Mouse (Mus musculus): ENCODE data around the gene Fnbp4. TPM values are rescaled to one million over a fixed set of nuclear protein-coding genes. Genes with fewer than 3 reads are reported as not detected.

The Fnbp4 gene
- total and polyA plus RNA-seq, 3 experiments = 33.6 to 74.0 (median 48.8) TPM

- H3K36me3 ChIP-seq (replicated peaks in 1 of 2; ENCODE audit: control insufficient read depth in 1 of 2, insufficient read depth in 1 of 2, low read length in 1 of 2) = no peaks in the 10 kb centered on the region
- TF ChIP-seq KAT2A (IDR thresholded peaks at IDR 0.05; ENCODE audit: insufficient replicate concordance, low read length) (no peak), MXI1 (IDR thresholded peaks at IDR 0.05; ENCODE audit: low read depth, low read length) (no peak), NELFE (IDR thresholded peaks at IDR 0.05; ENCODE audit: low read depth, low read length) (no peak), USF1 (IDR thresholded peaks at IDR 0.05; ENCODE audit: low read depth, low read length) (no peak), EP300 (IDR thresholded peaks at IDR 0.05; ENCODE audit: low read length) (no peak)
- in situ Hi-C loops (cut with MboI; ENCODE audit: low pct_ligation_motif_present, low pct_unique_long_range_greater_than_20kb, low sequenced_read_pairs) = no loop called here
- no peak overlapping the region for H3K4me2 ChIP-seq (ENCODE audit: insufficient read depth, low read depth, poor library complexity, severe bottlenecking)
- peaks cover 3 to 12% of the 10 kb centered on the region in 2 experiments for H3K4me1 ChIP-seq (ENCODE audit: control insufficient read depth in 1 of 2, insufficient read depth in 2 of 2)
- H3K9ac ChIP-seq (ENCODE audit: insufficient read depth, low read depth) = no peak overlapping the region
- no peaks in the 10 kb centered on the region for H3K79me2 ChIP-seq (replicated peaks; ENCODE audit: control insufficient read depth, extremely low read depth, insufficient read depth, poor library complexity, severe bottlenecking)
- no peaks in the 10 kb centered on the region for H3K27me3 ChIP-seq (replicated peaks)
- no peak overlapping the region for H3K27ac ChIP-seq (ENCODE audit: insufficient read depth, low read depth)
- DNase-seq (ENCODE audit: extremely low read depth) = no peak
- dilution Hi-C loops (cut with MboI; ENCODE audit: extremely low pct_ligation_motif_present, extremely low pct_unique_long_range_greater_than_20kb, low sequenced_read_pairs) = no loop called here
- H3K9me3 ChIP-seq (replicated peaks; ENCODE audit: low read length) = peaks cover 6% of the 10 kb centered on the region
- H3K4me3 ChIP-seq (replicated peaks in 1 of 3; ENCODE audit: low read depth in 2 of 3, low read length in 2 of 3, poor library complexity in 1 of 3) = no peak overlapping the region
Observed at GRCm38 (mm10) chr2:90825515-90826172, 80.5 kb downstream of the Fnbp4 start.

- dilution Hi-C loops (cut with MboI; ENCODE audit: extremely low pct_ligation_motif_present, extremely low pct_unique_long_range_greater_than_20kb, low sequenced_read_pairs) (no loop called here), in situ Hi-C loops (cut with MboI; ENCODE audit: low pct_ligation_motif_present, low pct_unique_long_range_greater_than_20kb, low sequenced_read_pairs) (no loop called here)
- Histone ChIP-seq H3K27ac (ENCODE audit: insufficient read depth, low read depth) (no peak overlapping the region), H3K9ac (ENCODE audit: insufficient read depth, low read depth) (no peak overlapping the region), H3K4me1 (ENCODE audit: control insufficient read depth in 1 of 2, insufficient read depth in 2 of 2) (peaks cover 0 to 6% of the 10 kb centered on the region in 2 experiments; a peak in 3 of 4 replicates), H3K79me2 (replicated peaks; ENCODE audit: control insufficient read depth, extremely low read depth, insufficient read depth, poor library complexity, severe bottlenecking) (no peaks in the 10 kb centered on the region), H3K4me2 (ENCODE audit: insufficient read depth, low read depth, poor library complexity, severe bottlenecking) (no peak overlapping the region), H3K36me3 (replicated peaks in 1 of 2; ENCODE audit: control insufficient read depth in 1 of 2, insufficient read depth in 1 of 2, low read length in 1 of 2) (no peaks in the 10 kb centered on the region), H3K9me3 (replicated peaks; ENCODE audit: low read length) (no peaks in the 10 kb centered on the region), H3K4me3 (replicated peaks in 1 of 3; ENCODE audit: low read depth in 2 of 3, low read length in 2 of 3, poor library complexity in 1 of 3) (no peak overlapping the region), H3K27me3 (replicated peaks) (no peaks in the 10 kb centered on the region)
- TF ChIP-seq BHLHE40 (IDR thresholded peaks at IDR 0.05; ENCODE audit: low read depth, low read length) (no peak), ZKSCAN1 (IDR thresholded peaks at IDR 0.05; ENCODE audit: borderline replicate concordance, low read depth, low read length) (no peak), RCOR1 (conservative IDR thresholded peaks at IDR 0.05; ENCODE audit: low read depth, low read length) (no peak), TBP (conservative IDR thresholded peaks at IDR 0.05; ENCODE audit: low read depth, low read length) (no peak), RAD21 (IDR thresholded peaks at IDR 0.05; ENCODE audit: low read depth, low read length) (no peak), NRF1 (IDR thresholded peaks at IDR 0.05; ENCODE audit: low read depth, low read length) (no peak), SIN3A (IDR thresholded peaks at IDR 0.05; ENCODE audit: low read length) (no peak), PAX5 (IDR thresholded peaks at IDR 0.05; ENCODE audit: low read length) (no peak), ELF1 (IDR thresholded peaks at IDR 0.05; ENCODE audit: low read depth, low read length) (no peak), EP300 (IDR thresholded peaks at IDR 0.05; ENCODE audit: low read length) (no peak), TCF12 (IDR thresholded peaks at IDR 0.05; ENCODE audit: low read depth, low read length) (no peak), ETS1 (conservative IDR thresholded peaks at IDR 0.05; ENCODE audit: low read depth, low read length) (no peak), MAX (IDR thresholded peaks at IDR 0.05; ENCODE audit: low read length) (no peak), MYC (IDR thresholded peaks at IDR 0.05; ENCODE audit: low read depth, low read length) (no peak), IRF4 (IDR thresholded peaks at IDR 0.05; ENCODE audit: low read depth, low read length) (no peak), USF2 (conservative IDR thresholded peaks at IDR 0.05; ENCODE audit: low read depth, low read length) (no peak), POLR2AphosphoS2 (IDR thresholded peaks at IDR 0.05; ENCODE audit: low read depth, low read length) (no peak), MAZ (IDR thresholded peaks at IDR 0.05; ENCODE audit: low read depth, low read length) (no peak), JUND (conservative IDR thresholded peaks at IDR 0.05; ENCODE audit: low read depth, low read length) (no peak), MAFK (IDR thresholded peaks at IDR 0.05; ENCODE audit: insufficient replicate concordance, low read length) (no peak)
- no peak for DNase-seq (ENCODE audit: extremely low read depth)
Observed at GRCm38 (mm10) chr2:90828739-90829138, 83.6 kb downstream of the Fnbp4 start.
